Mouse (Mus musculus) midbrain, embryonic 12.5 days (tissue): ENCODE results near the gene Gatd1. TPM values are rescaled to one million over a fixed set of nuclear protein-coding genes. Genes with fewer than 3 reads are reported as not detected.

ENCODE experiments used
- ATAC-seq: fragments of 200-750 bp; cut with Nextera tagmentation; 2 replicates; pipeline ENCODE4 v1.8.0; 2017; ENCODE audit warnings: low read depth, moderate TSS enrichment, moderate library complexity; ENCODE audit not compliant: low FRiP score
- H3K27ac ChIP-seq: fragments of 300-500 bp; sonication (generic); replicated peaks from 2 replicates; pipeline ENCODE4 v1.5.1; 2016; ENCODE audit warnings: mild to moderate bottlenecking
- H3K27me3 ChIP-seq: fragments of 300-500 bp; sonication (generic); 2 replicates; pipeline ENCODE4 v1.6.1; 2016; ENCODE audit warnings: mild to moderate bottlenecking
- H3K36me3 ChIP-seq: fragments of 300-500 bp; sonication (generic); 2 replicates; pipeline ENCODE4 v1.6.1; 2016
- H3K4me1 ChIP-seq: fragments of 300-500 bp; sonication (generic); 2 replicates; pipeline ENCODE4 v1.6.1; 2016
- H3K4me2 ChIP-seq: fragments of 300-500 bp; sonication (generic); replicated peaks from 2 replicates; pipeline ENCODE4 v1.6.1; 2016; ENCODE audit warnings: mild to moderate bottlenecking, moderate library complexity
- H3K4me3 ChIP-seq: fragments of 300-500 bp; sonication (generic); 2 replicates; pipeline ENCODE4 v1.5.1; 2016; ENCODE audit warnings: mild to moderate bottlenecking
- H3K9ac ChIP-seq: fragments of 300-500 bp; sonication (generic); replicated peaks from 2 replicates; pipeline ENCODE4 v1.6.1; 2016; ENCODE audit warnings: mild to moderate bottlenecking, moderate library complexity
- H3K9me3 ChIP-seq: fragments of 300-500 bp; sonication (generic); 2 replicates; pipeline ENCODE4 v1.6.1; 2016; ENCODE audit warnings: mild to moderate bottlenecking
- WGBS: fragments of 180-500 bp; shearing (Covaris S2); methylation state at CpG from one replicate; pipeline ENCODE4 v1.1.7; 2016; 5-methylcytosine and 5-hydroxymethylcytosine counted together
- polyA plus RNA-seq: library from polyadenylated mRNA; unstranded; fragments of >200 nt; fragmentation: Nextera tagmentation; extraction: Ambion mirVana; gene quantifications from 2 replicates; pipeline ENCODE4 v1.2.1, GENCODE M21; 2016

Gatd1 gene
- polyA plus RNA-seq, 1 experiment from 2014 or later, result 48.2 TPM

DNA sequence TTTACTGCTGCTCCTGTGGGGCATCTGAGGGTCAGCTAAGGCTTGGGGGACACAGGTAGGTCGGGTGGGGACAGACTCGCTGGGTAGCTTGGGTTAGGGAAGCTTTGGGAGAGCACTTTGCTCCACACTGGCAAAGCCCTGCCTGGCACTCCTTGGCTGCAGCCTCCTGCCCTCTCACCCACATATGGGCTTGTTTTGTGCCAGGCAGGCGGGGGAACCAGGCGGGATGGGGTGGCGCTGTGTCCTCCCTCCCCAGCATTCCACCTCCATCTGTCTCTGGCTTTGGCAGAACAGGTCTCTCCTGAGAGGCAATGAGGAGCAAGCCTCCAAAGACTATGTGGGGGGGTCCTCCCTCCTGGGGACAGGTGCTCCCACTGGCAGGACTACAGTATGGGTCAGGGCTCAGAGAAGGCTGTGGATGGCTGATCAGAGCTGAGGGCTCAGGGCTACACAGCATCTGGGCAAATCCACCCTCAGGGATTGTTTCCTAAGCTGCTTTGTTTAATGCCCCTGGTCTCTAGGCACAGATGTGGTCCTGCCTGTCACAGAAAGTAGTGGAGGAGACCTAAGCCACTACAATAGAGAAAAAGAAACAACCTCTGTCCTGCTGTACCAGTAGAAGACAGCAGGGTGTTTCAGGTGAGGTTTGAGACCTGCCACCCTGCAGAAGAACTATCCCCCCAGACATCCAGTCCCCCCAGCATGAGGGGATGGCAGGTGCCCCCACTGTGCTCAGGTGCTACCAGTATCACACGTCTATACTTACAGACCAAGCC lies 19.0 kb upstream of the Gatd1 start:
- Histone ChIP-seq H3K27ac (no peak overlapping the region), H3K36me3 (peaks cover 34% of the 10 kb centered on the region), H3K4me3 (no peak overlapping the region), H3K9ac (peak overlapping the region; percentile 71; the same call in 1 of the 2 replicates), H3K27me3 (peaks cover 2% of the 10 kb centered on the region), H3K9me3 (no peaks in the 10 kb centered on the region), H3K4me2 (peak overlapping the region; percentile 85), H3K4me1 (peaks cover 71% of the 10 kb centered on the region)
- WGBS, result 87% methylated on average over 6 of the region's 6 CpGs
- ATAC-seq, result no peak

DNA sequence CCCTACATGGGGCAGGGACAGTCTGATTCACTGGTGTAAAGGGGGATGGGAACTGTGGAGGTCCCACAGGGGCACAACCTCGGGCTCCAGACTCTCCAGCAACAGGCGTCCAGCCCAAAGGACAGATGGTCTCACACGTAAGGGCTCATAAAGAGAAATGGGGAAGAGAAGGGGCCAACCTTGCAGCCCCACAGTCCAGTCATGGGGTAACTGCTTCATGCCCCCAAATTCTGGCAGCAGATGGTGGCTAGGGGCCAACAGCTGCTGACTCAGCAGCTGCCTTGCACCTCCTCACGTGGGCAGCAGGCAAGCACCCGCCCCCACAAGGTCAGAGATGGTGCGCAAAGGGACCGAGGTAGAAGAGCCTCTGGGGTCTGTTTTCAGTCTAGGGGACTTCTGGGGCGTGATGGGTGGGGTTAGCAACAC lies 18.3 kb upstream of the Gatd1 start:
- no peak overlapping the region for H3K27ac ChIP-seq
- no peak for ATAC-seq
- peak overlapping the region; percentile 39; the same call in 1 of the 2 replicates for H3K9ac ChIP-seq
- peaks cover 34% of the 10 kb centered on the region for H3K36me3 ChIP-seq
- H3K9me3 ChIP-seq, result no peaks in the 10 kb centered on the region
- no peak overlapping the region for H3K4me2 ChIP-seq
- 91% methylated on average over 8 of the region's 8 CpGs for WGBS
- H3K27me3 ChIP-seq, result peaks cover 8% of the 10 kb centered on the region
- H3K4me3 ChIP-seq, result no peak overlapping the region
- peaks cover 67% of the 10 kb centered on the region for H3K4me1 ChIP-seq

DNA sequence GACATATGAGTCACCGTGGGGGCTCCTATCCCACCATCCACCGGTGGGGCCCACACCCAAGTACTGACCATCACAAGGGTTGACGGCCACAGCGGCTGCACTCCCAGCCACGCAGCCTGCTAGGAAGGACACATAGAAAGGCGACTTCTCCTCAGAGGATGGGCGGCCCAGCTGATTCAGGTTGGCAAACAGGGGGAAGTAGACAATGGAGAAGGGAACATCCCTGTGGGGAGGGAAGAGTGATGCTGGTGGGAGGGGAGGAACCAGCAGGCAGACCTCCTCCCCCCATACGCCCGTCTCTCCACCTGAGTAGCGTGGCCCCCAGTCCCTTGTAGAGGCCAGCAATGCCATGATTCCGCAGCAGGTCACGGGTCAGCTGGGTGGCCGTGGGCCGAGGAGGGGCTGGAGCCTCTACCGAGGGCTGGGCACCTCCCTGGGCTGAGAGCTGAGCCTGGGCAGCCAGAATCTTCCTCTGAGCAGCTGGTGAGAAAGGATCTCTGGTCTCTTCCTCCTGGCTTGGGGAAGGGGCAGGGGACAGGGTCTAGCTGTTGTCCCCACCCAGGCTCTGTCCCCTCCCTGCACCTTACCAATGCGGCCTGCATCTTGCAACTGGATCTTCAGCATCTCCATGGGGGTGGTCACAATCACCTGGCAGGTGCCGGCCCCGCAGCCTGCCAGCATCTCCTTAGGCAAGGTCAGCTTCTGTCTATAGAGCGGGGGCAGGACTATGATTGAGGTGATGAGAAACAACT lies 17.7 kb upstream of the Gatd1 start:
- Histone ChIP-seq H3K9ac (peak overlapping the region; percentile 39; the same call in 1 of the 2 replicates), H3K27ac (no peak overlapping the region), H3K4me3 (no peak overlapping the region), H3K9me3 (no peaks in the 10 kb centered on the region), H3K36me3 (peaks cover 34% of the 10 kb centered on the region), H3K27me3 (peaks cover 8% of the 10 kb centered on the region), H3K4me1 (peaks cover 62% of the 10 kb centered on the region), H3K4me2 (no peak overlapping the region)
- ATAC-seq, result no peak
- WGBS, result 91% methylated on average over 19 of the region's 19 CpGs

DNA sequence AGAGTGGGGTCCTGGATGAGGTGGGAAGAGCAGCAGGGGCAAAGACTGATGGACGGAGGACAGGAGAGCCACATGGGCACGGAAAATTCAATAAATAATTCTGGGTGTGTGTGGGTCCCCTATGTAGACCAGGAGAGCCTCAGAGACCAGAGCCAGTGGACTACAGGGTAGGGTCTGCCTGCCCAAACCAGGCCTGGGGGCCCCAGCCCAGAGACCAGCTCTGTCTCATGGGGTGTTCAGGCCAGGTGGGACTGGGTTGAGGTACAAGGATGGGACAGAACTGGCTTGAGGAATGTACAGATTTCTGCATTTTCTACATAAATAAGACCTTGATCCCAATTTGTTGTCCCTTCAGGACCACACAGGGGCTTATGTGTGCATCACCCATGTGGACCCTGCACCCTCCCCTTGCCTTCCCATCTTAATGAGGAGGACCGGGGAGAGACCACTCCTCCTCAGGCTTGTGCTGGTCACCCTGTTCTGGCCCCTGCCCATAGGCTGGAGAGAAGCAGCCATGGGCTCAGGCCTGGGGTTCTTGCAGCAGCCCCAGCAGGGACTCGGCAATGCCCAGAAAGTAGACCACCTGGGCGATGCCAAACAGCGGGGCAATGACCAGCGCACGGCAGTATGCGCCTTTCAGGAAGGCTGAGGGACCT lies 16.8 kb upstream of the Gatd1 start:
- no peak for ATAC-seq
- Histone ChIP-seq H3K4me2 (no peak overlapping the region), H3K36me3 (peaks cover 34% of the 10 kb centered on the region), H3K27me3 (peaks cover 15% of the 10 kb centered on the region), H3K4me1 (peaks cover 53% of the 10 kb centered on the region), H3K4me3 (no peak overlapping the region), H3K27ac (no peak overlapping the region), H3K9me3 (no peaks in the 10 kb centered on the region), H3K9ac (0 out of 2 replicates have a peak overlapping the region, but pooled peaks have one; percentile 17)
- 94% methylated on average over 9 of the region's 9 CpGs for WGBS

DNA sequence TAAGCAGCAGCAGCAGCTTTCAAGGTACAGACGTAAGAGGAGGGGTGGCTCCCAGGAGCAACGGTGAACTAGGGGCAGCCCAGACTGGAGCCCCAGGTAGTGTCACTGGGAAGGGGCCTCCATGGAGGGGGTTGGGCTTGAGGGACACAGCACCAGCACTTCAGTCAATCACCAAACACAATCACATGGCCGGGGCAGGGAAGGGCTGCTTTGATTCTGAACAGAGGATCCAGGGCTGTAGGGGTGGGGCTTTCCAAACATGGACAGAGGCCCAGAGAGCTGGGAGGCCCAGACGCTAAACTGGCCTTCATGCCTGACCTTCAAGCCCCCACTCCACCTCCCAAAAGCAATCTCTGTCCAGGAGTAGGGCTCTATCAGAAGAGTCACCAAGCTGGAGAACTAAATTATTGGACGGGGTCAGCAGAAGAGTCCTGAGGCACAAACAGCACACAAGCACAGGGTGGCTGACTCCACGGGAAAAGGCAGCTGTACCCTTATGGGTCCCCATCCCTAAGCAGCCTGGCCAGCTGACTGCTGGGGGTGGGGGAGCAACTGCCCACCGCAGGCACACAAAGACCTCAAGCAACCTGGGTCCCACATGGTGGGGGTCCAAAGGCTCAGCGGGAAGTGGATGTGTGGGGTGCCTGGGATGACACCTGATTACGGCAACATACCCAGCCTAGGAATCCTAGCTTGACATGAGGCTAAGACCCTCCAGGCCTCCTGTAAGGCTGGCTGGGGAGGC lies 16.1 kb upstream of the Gatd1 start:
- peak overlapping the region; percentile 69 for H3K4me2 ChIP-seq
- WGBS, result 62% methylated on average over 9 of the region's 9 CpGs
- 0 out of 2 replicates have a peak overlapping the region, but pooled peaks have one; percentile 17 for H3K9ac ChIP-seq
- peaks cover 34% of the 10 kb centered on the region for H3K36me3 ChIP-seq
- peak overlapping the region; percentile 60 for H3K27ac ChIP-seq
- no peaks in the 10 kb centered on the region for H3K9me3 ChIP-seq
- H3K4me1 ChIP-seq, result peaks cover 46% of the 10 kb centered on the region
- H3K27me3 ChIP-seq, result peaks cover 19% of the 10 kb centered on the region; the same call in 1 of the 2 replicates
- peak; percentile 28; the same call in 1 of the 2 replicates for ATAC-seq
- H3K4me3 ChIP-seq, result peak overlapping the region; percentile 44; the same call in 1 of the 2 replicates

DNA sequence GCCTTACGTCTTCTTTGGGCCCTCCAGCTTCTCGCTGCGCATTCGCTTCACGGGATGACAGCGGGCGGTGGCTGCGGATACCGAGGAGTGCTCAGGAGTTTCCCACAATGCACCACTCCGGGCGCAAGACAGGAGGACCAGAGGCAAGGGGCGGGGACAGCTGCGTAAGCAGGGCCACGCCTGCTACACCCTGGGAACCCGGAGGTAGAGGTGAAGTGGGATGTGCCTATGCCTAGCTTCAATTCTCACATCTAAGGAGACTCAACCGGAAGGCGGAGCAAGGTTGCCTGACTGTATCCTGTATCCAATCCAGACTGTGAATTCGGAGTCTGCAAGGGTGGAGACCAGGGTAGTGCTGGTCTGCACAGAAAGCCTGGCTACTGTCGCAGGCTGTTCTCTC lies 15.4 kb upstream of the Gatd1 start, which contains the start of gene Cend1:
Cend1 (minus strand) TSS at position 182 of the 400 bp plus-strand sequence.
- no peaks in the 10 kb centered on the region for H3K9me3 ChIP-seq
- peaks cover 19% of the 10 kb centered on the region; the same call in 1 of the 2 replicates for H3K27me3 ChIP-seq
- peak within 1 kb of the TSS; percentile 44 for H3K4me3 ChIP-seq
- H3K4me2 ChIP-seq, result peak within 1 kb of the TSS; percentile 69
- H3K36me3 ChIP-seq, result peaks cover 34% of the 10 kb centered on the region
- H3K4me1 ChIP-seq, result peaks cover 39% of the 10 kb centered on the region
- H3K27ac ChIP-seq, result peak within 1 kb of the TSS; percentile 60
- WGBS, result 3% methylated on average over 19 of the region's 19 CpGs
- ATAC-seq, result peak; percentile 84
- peak within 1 kb of the TSS; percentile 70 for H3K9ac ChIP-seq

DNA sequence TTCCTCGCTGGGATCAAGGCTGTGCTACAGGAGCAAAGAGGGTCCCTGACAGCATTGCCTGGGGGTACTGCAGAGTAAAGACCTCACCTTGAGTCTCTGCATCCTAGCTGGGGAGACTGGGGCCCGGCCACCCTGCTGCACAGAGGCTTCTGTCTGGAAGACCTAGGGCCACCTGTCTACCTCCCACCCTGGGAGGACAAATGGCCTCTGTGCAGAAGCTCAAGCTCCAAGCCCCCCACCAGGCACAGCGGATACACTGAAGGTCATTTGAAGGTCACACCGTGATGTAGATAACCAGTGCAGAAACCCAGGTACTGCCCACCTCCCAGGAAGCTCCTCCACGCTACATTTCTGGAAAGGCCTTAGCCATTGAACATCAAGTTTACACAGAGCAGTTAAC lies 14.8 kb upstream of the Gatd1 start:
- Histone ChIP-seq H3K36me3 (peaks cover 34% of the 10 kb centered on the region), H3K4me1 (peaks cover 33% of the 10 kb centered on the region), H3K27ac (peak overlapping the region; percentile 60), H3K9ac (peak overlapping the region; percentile 70), H3K4me3 (peak overlapping the region; percentile 44), H3K27me3 (peaks cover 20% of the 10 kb centered on the region), H3K4me2 (peak overlapping the region; percentile 69), H3K9me3 (no peaks in the 10 kb centered on the region)
- ATAC-seq, result no peak
- WGBS, result 54% methylated on average over 5 of the region's 5 CpGs

DNA sequence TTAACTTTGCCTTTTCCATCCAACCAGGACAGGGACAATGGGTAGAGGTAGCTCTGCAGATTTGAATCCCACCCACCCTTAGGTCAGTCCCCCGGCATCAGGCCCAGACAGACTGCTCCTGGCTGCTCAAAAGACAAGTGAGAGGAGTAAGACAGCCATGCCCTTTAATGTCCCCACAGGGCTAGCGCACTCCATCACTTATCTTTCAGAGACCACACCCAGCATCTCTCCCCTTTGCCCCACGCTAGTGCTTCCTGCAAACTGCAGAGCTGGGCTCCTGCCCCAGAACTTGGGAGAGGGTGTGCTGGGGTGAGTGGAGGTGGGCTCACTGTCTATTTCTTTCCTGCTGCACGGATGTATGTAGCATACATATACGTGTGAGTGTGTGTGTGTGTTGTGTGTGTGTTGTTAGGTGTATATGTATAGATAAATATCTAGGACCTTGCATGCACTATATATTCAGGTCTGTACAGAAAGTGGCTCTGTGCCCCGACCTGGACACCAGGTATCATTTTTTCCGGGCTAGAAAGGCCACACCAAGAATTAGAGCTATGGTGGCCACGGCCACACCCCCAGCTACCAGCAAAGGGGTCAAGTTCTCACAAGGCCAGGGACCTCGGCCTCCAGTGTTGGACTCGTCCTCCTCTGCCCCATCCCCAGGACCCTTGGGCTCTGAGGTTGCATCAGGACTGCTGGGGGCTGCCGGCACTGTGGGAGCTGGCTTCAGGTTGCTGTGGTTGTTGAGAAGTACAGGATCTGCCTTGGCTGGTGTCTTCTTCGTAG lies 13.2 kb upstream of the Gatd1 start:
- H3K4me3 ChIP-seq, result no peak overlapping the region
- peaks cover 25% of the 10 kb centered on the region for H3K27me3 ChIP-seq
- H3K27ac ChIP-seq, result no peak overlapping the region
- H3K9me3 ChIP-seq, result no peaks in the 10 kb centered on the region
- ATAC-seq, result no peak
- no peak overlapping the region for H3K9ac ChIP-seq
- WGBS, result 86% methylated on average over 12 of the region's 12 CpGs
- peaks cover 21% of the 10 kb centered on the region for H3K4me1 ChIP-seq
- no peak overlapping the region for H3K4me2 ChIP-seq
- H3K36me3 ChIP-seq, result peaks cover 21% of the 10 kb centered on the region

DNA sequence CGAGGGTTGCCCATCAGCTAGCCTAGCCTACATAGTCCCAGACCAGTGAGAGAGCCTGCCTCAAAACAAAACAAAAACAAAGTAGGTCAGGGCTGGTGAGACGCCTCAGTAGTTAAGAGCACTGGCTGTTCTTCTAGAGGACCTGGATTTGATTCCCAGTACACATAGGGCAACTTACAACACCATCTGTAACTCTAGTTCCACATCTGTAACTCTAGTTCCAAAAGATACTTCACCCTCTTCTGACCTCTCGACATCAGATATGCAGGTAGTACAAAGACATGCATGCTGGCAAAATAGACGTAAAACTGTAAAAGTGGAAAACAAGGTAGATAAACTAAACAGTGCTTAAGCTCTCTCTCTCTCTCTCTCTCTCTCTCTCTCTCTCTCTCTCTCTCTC lies 9.9 kb upstream of the Gatd1 start:
- H3K27ac ChIP-seq, result no peak overlapping the region
- no peak overlapping the region for H3K9ac ChIP-seq
- no peak overlapping the region for H3K4me3 ChIP-seq
- H3K4me2 ChIP-seq, result no peak overlapping the region
- peaks cover 4% of the 10 kb centered on the region for H3K4me1 ChIP-seq
- no peaks in the 10 kb centered on the region for H3K36me3 ChIP-seq
- 85% methylated on average over 4 of the region's 4 CpGs for WGBS
- H3K27me3 ChIP-seq, result peaks cover 25% of the 10 kb centered on the region
- no peak for ATAC-seq
- no peaks in the 10 kb centered on the region for H3K9me3 ChIP-seq

DNA sequence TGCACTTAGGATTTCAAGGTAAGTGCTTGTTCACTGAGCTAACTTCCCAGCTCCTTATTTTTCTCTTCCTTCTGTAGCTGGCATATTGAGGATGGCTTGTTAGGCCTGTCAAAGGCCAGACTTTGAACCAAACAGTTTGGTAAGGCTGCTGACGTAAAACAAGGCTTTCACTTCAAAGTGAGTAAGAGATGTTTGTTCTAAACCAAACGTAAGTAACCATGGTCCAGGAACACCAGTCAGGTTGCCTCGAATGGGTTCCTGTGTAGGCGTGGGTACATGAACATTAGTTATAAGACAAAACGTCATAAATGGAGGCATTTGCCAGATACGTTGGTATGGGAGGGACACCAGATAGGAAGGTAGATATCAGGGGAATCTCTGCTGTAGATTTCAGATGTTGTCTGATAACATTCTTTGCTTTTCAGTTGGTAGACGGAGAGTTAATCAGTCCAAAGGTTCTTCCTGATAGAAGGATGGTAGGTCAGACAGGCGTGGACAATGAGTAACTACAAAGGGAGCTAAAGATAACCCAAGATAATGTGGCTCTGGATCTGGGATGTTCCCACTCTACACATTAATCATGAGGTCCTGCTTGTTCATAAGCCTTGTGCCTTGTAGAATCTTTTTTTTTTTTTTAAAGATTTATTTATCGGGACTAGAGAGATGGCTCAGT lies 6.2 kb upstream of the Gatd1 start:
- Histone ChIP-seq H3K36me3 (no peaks in the 10 kb centered on the region), H3K9ac (no peak overlapping the region), H3K4me1 (no peaks in the 10 kb centered on the region), H3K27me3 (peaks cover 6% of the 10 kb centered on the region), H3K4me3 (no peak overlapping the region), H3K4me2 (no peak overlapping the region), H3K27ac (no peak overlapping the region), H3K9me3 (no peaks in the 10 kb centered on the region)
- ATAC-seq, result no peak
- whole genome bisulfite sequencing, result 86% methylated on average over 9 of the region's 9 CpGs
